Mouse (Mus musculus): Measurements from ENCODE around the gene Oas1a. TPM values are rescaled to one million over a fixed set of nuclear protein-coding genes. Genes with fewer than 3 reads are reported as not detected.
"Not testable (repeated sequence)": the region's sequence is repeated elsewhere in the genome, so short reads cannot be mapped to it uniquely, and the experiment has no call there.

Gene Oas1a
- polyA plus RNA-seq (2012; ENCODE audit: insufficient read depth, insufficient read length, missing spikeins), result 89.3 and 92.0 TPM in 2 replicates

- not testable (repeated sequence) for H3K4me1 ChIP-seq (ENCODE audit: control insufficient read depth, insufficient read depth, low read length); H3K27ac ChIP-seq (ENCODE audit: insufficient read depth, low read depth, low read length)
- H3K4me3 ChIP-seq (ENCODE audit: insufficient read depth, low read length), result peak within 1 kb of the TSS; percentile 57
Measured at GRCm38 (mm10) chr5:120906791-120907733, at the start of gene Oas1a. Oas1a (minus strand) TSS chr5:120907521.

GRCm38 (mm10) chr5:120953974-120954373 lies 46.7 kb upstream of the Oas1a start:
- H3K4me1 ChIP-seq (ENCODE audit: control insufficient read depth, insufficient read depth, low read length), result no peaks in the 10 kb centered on the region
- H3K27ac ChIP-seq (ENCODE audit: insufficient read depth, low read depth, low read length), result no peak overlapping the region
- TF ChIP-seq CTCF (IDR thresholded peaks at IDR 0.05; ENCODE audit: low read depth, low read length) (peak; percentile 91), POLR2A (IDR thresholded peaks at IDR 0.05; ENCODE audit: borderline replicate concordance, low read depth, low read length) (no peak)
- H3K4me3 ChIP-seq (ENCODE audit: insufficient read depth, low read length), result no peak overlapping the region

GRCm38 (mm10) chr5:120952242-120952770 lies 45.0 kb upstream of the Oas1a start:
- no peak overlapping the region for H3K4me3 ChIP-seq (ENCODE audit: insufficient read depth, low read length)
- no peak for TF ChIP-seq CTCF (IDR thresholded peaks at IDR 0.05; ENCODE audit: low read depth, low read length)

GRCm38 (mm10) chr5:120942076-120942475 lies 34.8 kb upstream of the Oas1a start:
- no peak overlapping the region for H3K27ac ChIP-seq (ENCODE audit: insufficient read depth, low read depth, low read length)
- TF ChIP-seq POLR2A (IDR thresholded peaks at IDR 0.05; ENCODE audit: borderline replicate concordance, low read depth, low read length) (no peak), CTCF (IDR thresholded peaks at IDR 0.05; ENCODE audit: low read depth, low read length) (no peak)
- H3K4me1 ChIP-seq (ENCODE audit: control insufficient read depth, insufficient read depth, low read length), result peaks cover 30% of the 10 kb centered on the region
- H3K4me3 ChIP-seq (ENCODE audit: insufficient read depth, low read length), result no peak overlapping the region

More at GRCm38 (mm10) chr5:120952242-120952770, 45.0 kb upstream of the Oas1a start:
- no peaks in the 10 kb centered on the region for H3K4me1 ChIP-seq (ENCODE audit: control insufficient read depth, insufficient read depth, low read length)
- H3K27ac ChIP-seq (ENCODE audit: insufficient read depth, low read depth, low read length), result no peak overlapping the region

- Histone ChIP-seq H3K4me3 (ENCODE audit: insufficient read depth, low read length) (no peak overlapping the region), H3K4me1 (ENCODE audit: control insufficient read depth, insufficient read depth, low read length) (peaks cover 37% of the 10 kb centered on the region), H3K27ac (ENCODE audit: insufficient read depth, low read depth, low read length) (no peak overlapping the region)
- TF ChIP-seq POLR2A (IDR thresholded peaks at IDR 0.05; ENCODE audit: borderline replicate concordance, low read depth, low read length), result no peak
- TF ChIP-seq CTCF (IDR thresholded peaks at IDR 0.05; ENCODE audit: low read depth, low read length), result no peak
Measured at GRCm38 (mm10) chr5:120938586-120938985, 31.3 kb upstream of the Oas1a start.

GRCm38 (mm10) chr5:120937841-120938240 lies 30.5 kb upstream of the Oas1a start:
- TF ChIP-seq CTCF (IDR thresholded peaks at IDR 0.05; ENCODE audit: low read depth, low read length) (no peak), POLR2A (IDR thresholded peaks at IDR 0.05; ENCODE audit: borderline replicate concordance, low read depth, low read length) (no peak)
- Histone ChIP-seq H3K27ac (ENCODE audit: insufficient read depth, low read depth, low read length) (no peak overlapping the region), H3K4me1 (ENCODE audit: control insufficient read depth, insufficient read depth, low read length) (peaks cover 37% of the 10 kb centered on the region), H3K4me3 (ENCODE audit: insufficient read depth, low read length) (no peak overlapping the region)

- no peak overlapping the region for H3K4me3 ChIP-seq (ENCODE audit: insufficient read depth, low read length)
- no peak overlapping the region for H3K27ac ChIP-seq (ENCODE audit: insufficient read depth, low read depth, low read length)
- TF ChIP-seq POLR2A (IDR thresholded peaks at IDR 0.05; ENCODE audit: borderline replicate concordance, low read depth, low read length), result no peak
- no peak for TF ChIP-seq CTCF (IDR thresholded peaks at IDR 0.05; ENCODE audit: low read depth, low read length)
- peaks cover 26% of the 10 kb centered on the region for H3K4me1 ChIP-seq (ENCODE audit: control insufficient read depth, insufficient read depth, low read length)
Measured at GRCm38 (mm10) chr5:120933966-120934365, 26.6 kb upstream of the Oas1a start.

- Histone ChIP-seq H3K4me3 (ENCODE audit: insufficient read depth, low read length) (no peak overlapping the region), H3K27ac (ENCODE audit: insufficient read depth, low read depth, low read length) (no peak overlapping the region), H3K4me1 (ENCODE audit: control insufficient read depth, insufficient read depth, low read length) (no peaks in the 10 kb centered on the region)
- TF ChIP-seq CTCF (IDR thresholded peaks at IDR 0.05; ENCODE audit: low read depth, low read length) (peak; percentile 30; the same call in 1 of the 2 replicates), POLR2A (IDR thresholded peaks at IDR 0.05; ENCODE audit: borderline replicate concordance, low read depth, low read length) (no peak)
Measured at GRCm38 (mm10) chr5:120927036-120927435, 19.7 kb upstream of the Oas1a start.

GRCm38 (mm10) chr5:120926311-120926710 lies 19.0 kb upstream of the Oas1a start:
- not testable (repeated sequence) for H3K27ac ChIP-seq (ENCODE audit: insufficient read depth, low read depth, low read length); H3K4me1 ChIP-seq (ENCODE audit: control insufficient read depth, insufficient read depth, low read length); H3K4me3 ChIP-seq (ENCODE audit: insufficient read depth, low read length)

GRCm38 (mm10) chr5:120924520-120924919 lies 17.2 kb upstream of the Oas1a start:
- H3K4me1 ChIP-seq (ENCODE audit: control insufficient read depth, insufficient read depth, low read length); H3K27ac ChIP-seq (ENCODE audit: insufficient read depth, low read depth, low read length); H3K4me3 ChIP-seq (ENCODE audit: insufficient read depth, low read length): not testable (repeated sequence)

All from bone marrow macrophage, adult 2 months (primary cell).